Mouse (Mus musculus) mature B cell (primary cell): ENCODE data around the gene Fbxo8.

Experiments
- in situ Hi-C: fragments of 300-500 bp; cut with MboI; formaldehyde crosslinking; loops from 2 replicates; pipeline ENCODE4 v1.14.3; 2019

Fbxo8 gene

DNA sequence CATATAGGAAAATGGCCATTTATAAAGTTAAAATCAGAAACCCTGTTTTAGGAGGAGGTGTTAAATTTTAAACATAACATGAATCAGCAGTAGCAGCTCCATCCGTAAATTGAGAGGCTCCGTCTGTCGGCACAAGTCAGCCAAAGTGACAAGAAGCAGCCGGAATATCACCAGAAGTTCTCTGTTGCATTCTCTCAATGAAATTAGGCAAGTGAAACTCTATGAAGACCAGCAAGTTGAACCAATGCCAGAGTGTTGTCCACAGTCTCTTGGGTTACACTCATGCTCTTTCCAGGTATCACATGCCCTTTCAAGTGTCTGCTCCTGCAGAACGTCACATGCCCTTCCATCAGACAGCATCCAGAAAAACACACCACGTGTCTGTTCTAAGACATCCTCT lies 60.8 kb downstream of the Fbxo8 start:
- in situ Hi-C loops = no loop called here

DNA sequence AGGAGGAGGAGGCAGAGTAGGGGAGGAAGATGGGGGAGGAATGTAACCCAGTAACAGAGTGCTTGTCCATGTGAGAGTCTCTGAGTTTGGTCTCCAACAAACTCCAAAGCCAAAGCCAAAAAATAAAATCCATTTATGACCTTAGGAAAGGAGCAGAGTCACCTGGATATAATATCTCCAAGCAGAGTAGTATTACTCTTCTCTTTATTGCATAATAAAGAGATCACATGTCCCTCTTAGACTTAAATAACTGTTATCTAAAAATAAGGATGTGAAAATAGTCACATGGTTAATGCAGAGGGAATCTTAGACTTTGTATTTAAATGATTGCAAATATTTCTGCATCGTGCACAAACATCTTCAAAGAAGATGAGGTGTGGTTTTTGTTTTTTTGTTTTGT lies 63.3 kb downstream of the Fbxo8 start:
- in situ Hi-C loops = no loop called here

DNA sequence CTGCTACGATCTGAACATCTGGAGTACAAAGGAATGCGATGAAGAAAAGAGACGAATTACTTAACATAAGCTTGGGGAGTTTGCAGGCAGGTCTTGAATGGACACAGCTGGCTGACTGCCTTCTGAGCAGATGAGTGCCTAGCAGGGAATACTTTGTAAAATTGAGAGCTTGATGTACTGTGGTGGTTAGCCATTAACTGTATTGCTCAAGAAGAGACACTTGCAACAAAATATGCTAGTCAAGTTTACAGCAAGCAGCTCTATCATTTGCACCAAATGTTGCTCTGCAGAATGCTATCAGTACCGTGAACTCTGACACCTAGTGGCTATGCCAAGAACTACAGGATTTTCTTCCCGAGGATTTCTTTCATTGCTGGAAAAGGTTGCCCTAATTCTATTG lies 64.1 kb downstream of the Fbxo8 start:
- in situ Hi-C loops = no loop called here

DNA sequence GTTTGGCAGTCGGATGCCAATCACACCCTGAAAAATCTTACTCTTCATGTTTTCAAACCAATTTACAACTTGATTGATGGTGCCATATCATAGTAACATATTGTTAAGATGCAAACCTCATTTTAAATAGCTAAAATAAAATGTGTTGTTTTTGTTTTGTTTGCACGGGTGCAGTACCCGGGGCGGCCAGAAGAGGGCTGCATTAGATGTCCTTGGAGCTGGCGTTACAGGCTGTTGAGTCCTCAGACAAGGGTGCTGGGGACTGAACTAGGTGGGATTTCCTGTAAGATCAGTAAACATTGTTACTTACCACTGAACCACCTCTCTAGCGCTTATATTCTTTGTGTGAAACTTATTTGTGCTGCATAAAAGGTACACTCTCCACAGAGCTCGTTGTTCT lies 65.4 kb downstream of the Fbxo8 start:
- in situ Hi-C loops = no loop called here

DNA sequence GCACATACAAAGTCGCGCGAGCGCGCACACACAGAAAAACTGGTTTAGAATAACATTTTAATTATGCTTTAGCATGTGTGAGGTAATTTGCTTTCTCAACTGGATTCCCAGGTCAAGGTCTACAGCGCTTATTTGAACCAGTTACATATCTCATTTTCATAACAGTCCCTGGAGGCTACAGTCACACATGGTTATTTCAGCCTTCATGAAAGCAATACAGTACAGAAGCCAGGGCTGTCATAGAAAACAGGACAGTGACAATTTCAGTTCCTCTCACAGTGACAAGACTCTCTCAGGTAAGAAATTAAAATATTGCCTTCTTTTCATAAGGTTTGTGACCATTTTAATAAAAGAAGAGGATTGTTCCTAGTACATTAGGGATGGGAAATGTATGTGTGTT lies 66.4 kb downstream of the Fbxo8 start:
- in situ Hi-C loops = no loop called here

DNA sequence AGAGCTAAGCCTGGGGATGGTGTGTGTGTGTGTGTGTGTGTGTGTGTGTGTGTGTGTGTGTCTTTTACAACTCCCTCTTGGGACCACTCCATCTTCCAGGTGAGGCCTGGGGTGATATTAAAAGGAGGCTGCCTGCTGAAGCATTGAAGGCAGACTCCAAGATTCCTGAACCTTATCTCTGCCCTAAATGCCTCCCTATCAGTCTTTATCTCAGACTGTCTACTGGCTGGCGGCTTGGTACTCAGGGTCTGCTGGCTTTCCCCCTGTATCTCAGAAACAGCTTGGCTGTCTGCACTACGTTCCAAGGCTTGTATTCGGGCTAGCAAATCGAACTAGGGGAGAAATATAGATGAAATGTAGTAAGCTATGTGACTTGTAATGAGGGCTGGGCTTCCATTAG lies 68.2 kb downstream of the Fbxo8 start:
- in situ Hi-C loops = no loop called here

DNA sequence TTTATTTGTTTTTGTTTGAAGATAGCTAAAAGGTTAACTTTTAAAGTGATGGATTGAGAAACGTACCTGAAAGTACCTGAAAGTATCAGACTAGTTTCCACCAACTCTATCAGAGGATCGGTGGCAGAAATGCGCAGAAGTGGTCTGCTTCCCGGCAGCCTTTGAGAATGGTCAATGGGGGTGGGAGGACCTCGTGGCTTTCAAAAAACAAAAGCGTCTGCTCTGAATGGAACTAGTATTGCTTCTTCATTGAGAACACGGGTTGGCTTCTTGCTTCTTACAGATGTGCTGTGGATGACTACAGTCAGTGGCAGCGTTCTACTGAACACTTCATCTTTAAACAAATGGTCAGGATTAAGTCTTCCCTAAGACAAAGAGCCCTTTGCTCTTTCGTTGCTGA lies 68.7 kb downstream of the Fbxo8 start:
- in situ Hi-C loops = no loop called here

DNA sequence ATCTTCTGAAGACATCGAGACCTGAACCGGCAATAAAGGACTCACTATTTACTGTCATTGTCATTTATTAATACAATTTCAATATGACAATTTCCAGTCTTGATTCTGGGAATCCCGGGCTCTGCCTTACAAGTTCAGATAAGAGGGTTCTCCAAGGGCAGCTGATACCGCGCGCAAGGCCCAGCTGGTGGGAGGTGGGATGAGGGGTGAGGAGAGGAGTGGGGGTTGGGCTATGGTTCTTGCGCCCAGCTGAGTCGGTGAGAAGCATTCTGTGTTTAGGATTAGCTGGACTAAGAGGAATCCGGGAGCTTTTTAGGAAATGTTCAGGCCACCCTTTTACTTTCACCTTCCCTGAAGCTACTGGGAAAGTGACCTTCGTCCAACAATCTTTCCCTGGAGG lies 69.8 kb downstream of the Fbxo8 start:
- in situ Hi-C loops = no loop called here

DNA sequence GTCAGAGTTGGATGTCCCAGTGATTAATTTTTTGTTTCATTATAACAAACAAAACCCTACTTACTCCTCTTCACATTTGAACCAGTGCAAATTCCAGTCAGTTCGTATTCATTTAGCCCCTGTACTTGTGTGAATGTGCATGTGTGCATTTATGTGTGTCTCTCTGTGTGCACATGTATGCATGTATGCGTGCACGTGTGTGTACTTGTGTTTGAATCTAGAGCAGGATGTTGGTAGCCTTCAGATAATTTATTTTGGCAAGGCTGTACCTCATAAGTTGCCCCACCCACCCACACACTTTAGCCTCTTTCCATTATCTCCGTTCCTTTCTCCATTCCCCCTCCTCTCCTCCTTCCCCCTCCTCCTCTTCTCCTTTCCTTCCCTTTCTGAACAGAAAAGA lies 70.2 kb downstream of the Fbxo8 start:
- in situ Hi-C loops = no loop called here

DNA sequence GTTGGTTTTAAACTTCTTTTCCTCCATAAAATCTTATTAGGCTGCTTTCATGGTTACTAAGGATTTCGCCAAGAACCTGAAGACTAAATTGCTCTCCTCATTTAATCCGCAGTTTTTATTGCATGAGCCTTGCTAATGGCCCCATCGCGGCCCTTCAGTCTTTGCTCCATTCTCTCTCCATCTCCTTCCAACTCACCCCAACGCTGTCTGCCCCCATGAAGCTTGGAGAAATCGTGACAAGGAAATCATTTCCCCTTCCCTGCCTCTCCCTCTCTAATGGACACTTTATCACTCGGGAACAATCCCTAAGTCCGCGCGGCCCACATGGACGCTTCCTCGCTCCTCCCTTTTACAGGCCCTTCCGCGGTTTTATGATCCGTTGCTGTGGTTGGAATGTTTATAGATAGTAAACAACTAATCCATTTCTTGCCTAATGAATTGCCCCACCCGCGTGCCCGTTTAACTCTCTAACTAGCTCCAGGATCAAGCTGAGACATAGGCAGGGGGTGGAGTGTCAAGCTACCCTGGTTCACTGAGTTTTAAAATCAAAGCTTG lies 71.7 kb downstream of the Fbxo8 start:
- in situ Hi-C loops = no loop called here

DNA sequence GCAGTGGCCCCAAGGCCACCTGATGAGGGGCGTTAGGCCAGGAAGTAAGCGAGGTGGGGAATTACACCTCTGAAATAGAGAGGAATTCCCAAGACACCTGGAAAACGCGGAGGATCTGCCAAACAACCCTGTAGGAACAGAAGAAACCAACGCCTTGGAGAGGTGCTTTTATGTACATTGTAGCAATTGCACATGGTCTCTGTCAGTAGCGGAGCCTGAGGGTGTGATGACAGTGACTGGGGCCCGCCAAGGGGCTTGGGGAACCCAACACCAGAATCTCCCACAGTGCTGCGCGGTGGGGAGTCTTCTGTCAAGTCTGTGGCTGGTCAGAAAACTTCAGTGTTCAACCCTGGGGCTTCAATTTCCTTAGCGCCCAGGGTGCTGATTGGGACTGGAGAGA lies 72.5 kb downstream of the Fbxo8 start:
- in situ Hi-C loops = no loop called here

DNA sequence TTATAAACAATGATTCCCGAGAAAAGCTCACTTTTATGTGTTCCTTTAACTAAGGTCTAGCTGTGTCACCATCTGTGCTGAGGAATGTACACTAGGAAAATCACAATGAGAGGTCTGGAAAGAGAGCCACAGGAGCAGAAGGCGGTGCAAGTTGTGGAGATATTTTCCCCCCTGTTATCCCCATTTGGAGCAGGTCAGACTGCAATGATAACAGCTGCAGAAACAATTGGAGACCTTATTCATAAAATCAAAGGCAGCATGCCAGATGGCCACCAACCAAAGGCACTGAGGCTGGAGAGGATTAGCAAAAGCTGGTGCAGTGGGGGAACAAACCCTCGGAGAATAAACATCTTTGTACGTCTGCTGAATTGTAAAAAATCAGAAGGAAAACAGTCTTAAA lies 78.3 kb downstream of the Fbxo8 start:
- in situ Hi-C loops = no loop called here

DNA sequence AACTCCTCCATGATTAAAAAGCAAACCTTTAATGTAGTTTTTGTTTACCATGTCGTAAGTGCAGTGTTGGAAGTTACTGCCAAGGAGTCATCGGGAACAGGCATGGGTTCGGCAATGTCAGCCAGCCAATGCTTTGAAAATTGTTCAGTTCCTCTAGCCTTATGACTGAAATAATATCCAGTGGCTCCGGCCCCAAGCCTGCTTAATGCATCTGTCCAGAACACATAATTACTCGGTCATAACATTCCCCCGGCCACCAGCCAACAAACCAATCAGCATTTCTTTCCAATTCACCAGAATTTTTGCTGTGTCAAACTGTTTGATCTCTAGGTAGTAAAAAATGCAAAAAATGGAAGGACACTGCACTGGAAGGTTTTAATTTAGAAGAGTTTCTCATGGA lies 88.4 kb downstream of the Fbxo8 start:
- in situ Hi-C loops = no loop called here
